Mouse (Mus musculus): ENCODE data around the gene Gm29582. TPM values are rescaled to one million over a fixed set of nuclear protein-coding genes. Genes with fewer than 3 reads are reported as not detected.
"Not testable (repeated sequence)": the region's sequence is repeated elsewhere in the genome, so short reads cannot be mapped to it uniquely, and the experiment has no call there.

The Gm29582 gene
- not detected for total RNA-seq (2021)
- long read RNA-seq, experiment 1: 0 reads
- long read RNA-seq, experiment 2: 0 reads

- DNase-seq: not testable (repeated sequence)
These were observed at the start of gene Gm29582 for GRCm38 (mm10) chrY:30738461-30738860. Gene Gm29582 (minus strand): TSS chrY:30738561.

Data from gastrocnemius, postnatal 10 days (tissue).